Mouse (Mus musculus) liver, embryonic 16.5 days (tissue): ENCODE measurements around the gene Rnf224. TPM values are rescaled to one million over a fixed set of nuclear protein-coding genes. Genes with fewer than 3 reads are reported as not detected.

Source experiments
- ATAC-seq: fragments of 200-750 bp; cut with Nextera tagmentation; 2 replicates; pipeline ENCODE4 v1.8.0; 2017; ENCODE audit warnings: low read depth, mild to moderate bottlenecking, moderate number of reproducible peaks, moderate library complexity
- H3K27ac ChIP-seq: fragments of 300-500 bp; sonication (generic); 2 replicates; pipeline ENCODE4 v1.5.1; 2014; ENCODE audit warnings: mild to moderate bottlenecking, low read length
- H3K27me3 ChIP-seq: fragments of 300-500 bp; sonication (generic); 2 replicates; pipeline ENCODE4 v1.6.1; 2014; ENCODE audit warnings: low read depth, low read length, mixed read lengths; ENCODE audit not compliant: control insufficient read depth, insufficient read depth
- H3K36me3 ChIP-seq: fragments of 300-500 bp; sonication (generic); 2 replicates; pipeline ENCODE4 v1.6.1; 2014; ENCODE audit warnings: mild to moderate bottlenecking; ENCODE audit not compliant: control insufficient read depth, insufficient read depth
- H3K4me1 ChIP-seq: fragments of 300-500 bp; sonication (generic); 2 replicates; pipeline ENCODE4 v1.6.1; 2014; ENCODE audit warnings: low read depth, low read length, mixed read lengths; ENCODE audit not compliant: control insufficient read depth
- H3K4me2 ChIP-seq: fragments of 300-500 bp; sonication (generic); 2 replicates; pipeline ENCODE4 v1.6.1; 2014; ENCODE audit warnings: low read depth, low read length, mixed read lengths
- H3K4me3 ChIP-seq: fragments of 300-500 bp; sonication (generic); 2 replicates; pipeline ENCODE4 v1.5.1; 2014; ENCODE audit warnings: low read depth, mild to moderate bottlenecking, low read length
- H3K9ac ChIP-seq: fragments of 300-500 bp; sonication (generic); 2 replicates; pipeline ENCODE4 v1.6.1; 2014; ENCODE audit warnings: low read depth, low read length
- H3K9me3 ChIP-seq: fragments of 300-500 bp; sonication (generic); replicated peaks from 2 replicates; pipeline ENCODE4 v1.6.1; 2016; ENCODE audit warnings: low read length; ENCODE audit not compliant: control insufficient read depth
- WGBS: fragments of 180-500 bp; shearing (Covaris S2); extraction: QIAGEN DNeasy Blood & Tissue Kit; methylation state at CpG from one replicate; pipeline ENCODE4 v1.1.7; 2014; ENCODE audit not compliant: insufficient replicate concordance; 5-methylcytosine and 5-hydroxymethylcytosine counted together
- polyA plus RNA-seq: library from polyadenylated mRNA; unstranded; fragments of >200 nt; fragmentation: Nextera tagmentation; extraction: Ambion mirVana; gene quantifications from 2 replicates; pipeline ENCODE4 v1.2.1, GENCODE M21; 2015

Rnf224 gene
- polyA plus RNA-seq, 1 experiment from 2014 or later: not detected

GRCm38 (mm10) chr2:25213266-25213865 lies 23.2 kb downstream of the Rnf224 start:
- Histone ChIP-seq H3K27me3 (no peaks in the 10 kb centered on the region), H3K36me3 (no peaks in the 10 kb centered on the region), H3K4me2 (no peak overlapping the region), H3K4me3 (no peak overlapping the region), H3K27ac (no peak overlapping the region), H3K9ac (no peak overlapping the region), H3K4me1 (peaks cover 18% of the 10 kb centered on the region), H3K9me3 (no peaks in the 10 kb centered on the region)
- WGBS: 71% methylated on average over 23 of the region's 23 CpGs
- no peak for ATAC-seq

DNA sequence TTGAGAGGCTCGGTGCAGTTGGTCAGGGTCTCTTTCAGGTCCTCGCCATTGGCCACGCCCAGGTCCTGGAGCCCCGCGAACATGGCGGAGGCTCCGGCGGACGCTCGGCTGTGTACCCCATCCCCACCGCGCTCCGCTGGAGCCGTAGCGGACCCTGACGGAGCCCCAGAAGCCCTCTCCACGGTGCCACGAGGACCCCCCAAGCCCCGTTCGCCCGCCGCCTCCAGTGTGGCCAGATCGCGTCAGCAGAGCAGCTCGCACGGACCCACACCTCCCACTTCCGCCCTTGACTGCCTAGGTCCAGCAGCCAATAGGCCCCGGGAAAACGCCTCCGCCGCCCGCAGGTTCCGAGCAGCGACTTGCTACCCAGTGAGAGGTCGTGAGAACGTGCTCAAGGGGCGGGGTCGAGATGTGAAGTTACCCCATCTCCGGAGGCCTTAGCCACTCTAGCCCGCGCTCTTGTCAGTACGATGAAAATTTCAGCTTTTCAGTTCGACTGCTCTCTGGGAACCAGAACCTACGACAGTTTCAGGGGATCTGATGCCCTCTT lies 25.4 kb downstream of the Rnf224 start, which contains the start of gene Nelfb:
Nelfb (minus strand) TSS at position 369 of the 550 bp plus-strand sequence.
- Histone ChIP-seq H3K4me1 (peaks cover 18% of the 10 kb centered on the region), H3K9ac (peak within 1 kb of the TSS; percentile 94), H3K9me3 (no peaks in the 10 kb centered on the region), H3K36me3 (peaks cover 5% of the 10 kb centered on the region; the same call in 1 of the 2 replicates), H3K27me3 (no peaks in the 10 kb centered on the region), H3K4me2 (peak within 1 kb of the TSS; percentile 88), H3K27ac (peak within 1 kb of the TSS; percentile 82), H3K4me3 (peak within 1 kb of the TSS; percentile 83)
- peak; percentile 94 for ATAC-seq
- under 1% methylated on average over 44 of the region's 44 CpGs for WGBS

GRCm38 (mm10) chr2:25210686-25211085 lies 25.9 kb downstream of the Rnf224 start:
- Histone ChIP-seq H3K36me3 (peaks cover 9% of the 10 kb centered on the region), H3K4me1 (peaks cover 18% of the 10 kb centered on the region), H3K9me3 (no peaks in the 10 kb centered on the region), H3K27ac (peak overlapping the region; percentile 82), H3K9ac (peak overlapping the region; percentile 94), H3K27me3 (no peaks in the 10 kb centered on the region), H3K4me2 (peak overlapping the region; percentile 88), H3K4me3 (peak overlapping the region; percentile 83)
- 0% methylated on average over 24 of the region's 24 CpGs for WGBS
- peak; percentile 17 for ATAC-seq

- H3K4me1 ChIP-seq: peaks cover 18% of the 10 kb centered on the region
- H3K9me3 ChIP-seq: no peaks in the 10 kb centered on the region
- no peak overlapping the region for H3K4me3 ChIP-seq
- H3K9ac ChIP-seq: no peak overlapping the region
- ATAC-seq: no peak
- H3K27me3 ChIP-seq: no peaks in the 10 kb centered on the region
- WGBS: 73% methylated on average over 1 of the region's 1 CpGs
- H3K27ac ChIP-seq: no peak overlapping the region
- H3K36me3 ChIP-seq: peaks cover 32% of the 10 kb centered on the region
- no peak overlapping the region for H3K4me2 ChIP-seq
Observed at GRCm38 (mm10) chr2:25207593-25207992, 29.0 kb downstream of the Rnf224 start.

DNA sequence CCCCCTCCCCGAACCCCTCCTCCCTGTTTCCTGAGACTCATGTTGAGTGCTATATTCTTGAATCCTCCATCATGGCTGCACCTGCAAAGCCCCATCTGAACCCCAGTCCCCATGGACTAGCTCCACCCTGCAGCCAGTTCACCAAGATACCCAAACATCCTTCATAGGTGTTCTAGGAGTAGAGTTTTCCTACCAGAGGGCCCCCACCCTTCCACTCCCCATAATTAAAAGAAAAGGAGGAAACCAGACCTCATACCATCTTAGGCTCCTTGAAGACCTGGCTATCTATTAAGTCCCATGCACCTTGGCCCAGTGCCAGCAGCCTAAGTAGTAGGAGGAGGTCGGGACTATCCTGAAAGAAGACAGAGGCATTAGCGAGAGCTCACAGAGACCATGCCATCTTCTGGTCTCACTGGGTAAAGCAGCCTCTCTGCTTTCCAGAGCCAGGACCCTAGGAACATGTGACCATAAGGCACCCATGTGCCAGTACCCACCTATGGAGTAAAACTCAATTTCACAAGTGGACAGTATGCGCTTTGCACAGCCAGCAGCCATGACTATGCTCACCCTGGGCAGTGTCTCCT lies 32.9 kb downstream of the Rnf224 start:
- Histone ChIP-seq H3K4me1 (no peaks in the 10 kb centered on the region), H3K36me3 (peaks cover 47% of the 10 kb centered on the region), H3K4me2 (no peak overlapping the region), H3K9me3 (no peaks in the 10 kb centered on the region), H3K27ac (no peak overlapping the region), H3K4me3 (no peak overlapping the region), H3K9ac (no peak overlapping the region), H3K27me3 (no peaks in the 10 kb centered on the region)
- 62% methylated on average over 4 of the region's 4 CpGs for WGBS
- peak; percentile 48; the same call in 1 of the 2 replicates for ATAC-seq

DNA sequence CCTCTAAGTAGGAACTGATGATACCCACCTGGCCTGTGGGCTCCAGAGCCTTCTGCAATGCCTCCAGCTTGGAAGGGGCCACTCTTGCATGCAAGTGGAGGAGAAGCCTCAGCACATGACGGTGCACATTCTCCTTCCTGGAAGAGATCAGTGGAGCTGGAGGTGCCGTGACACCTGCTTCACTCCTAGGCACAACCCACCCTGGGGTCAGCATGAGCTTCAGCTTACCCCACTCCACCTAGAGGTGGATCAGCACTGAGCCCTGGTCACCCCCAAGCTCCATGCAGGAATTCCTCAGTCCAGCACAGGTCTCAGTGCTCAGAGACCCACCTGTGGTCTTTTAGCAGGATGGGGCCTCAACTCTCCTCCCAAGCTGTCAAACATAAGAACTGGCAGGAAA lies 36.0 kb downstream of the Rnf224 start:
- no peaks in the 10 kb centered on the region for H3K9me3 ChIP-seq
- no peak for ATAC-seq
- H3K4me2 ChIP-seq: no peak overlapping the region
- no peak overlapping the region for H3K4me3 ChIP-seq
- no peak overlapping the region for H3K27ac ChIP-seq
- H3K36me3 ChIP-seq: peaks cover 40% of the 10 kb centered on the region
- H3K27me3 ChIP-seq: no peaks in the 10 kb centered on the region
- WGBS: 73% methylated on average over 2 of the region's 2 CpGs
- no peak overlapping the region for H3K9ac ChIP-seq
- peaks cover 15% of the 10 kb centered on the region for H3K4me1 ChIP-seq

DNA sequence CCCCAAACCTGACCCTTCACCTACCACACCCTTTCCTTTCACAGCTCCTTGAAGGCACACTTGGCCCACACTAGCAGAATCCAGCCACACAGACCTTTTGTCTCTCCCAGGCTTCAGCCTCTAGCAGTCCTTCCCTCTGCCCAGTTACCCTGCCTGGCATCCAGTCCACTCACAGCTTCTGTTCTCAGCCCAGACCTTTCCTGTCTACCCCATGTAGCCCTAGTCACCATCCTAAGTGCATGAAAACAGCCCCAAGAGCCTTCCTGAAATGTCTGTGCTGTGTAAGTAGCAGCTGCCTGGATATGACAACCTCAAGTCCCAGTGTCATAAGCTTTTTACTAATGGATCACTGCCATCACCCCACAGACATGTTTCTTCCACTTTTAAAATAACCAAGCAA lies 38.6 kb downstream of the Rnf224 start:
- no peak overlapping the region for H3K27ac ChIP-seq
- H3K9ac ChIP-seq: no peak overlapping the region
- no peaks in the 10 kb centered on the region for H3K27me3 ChIP-seq
- peaks cover 20% of the 10 kb centered on the region for H3K36me3 ChIP-seq
- peaks cover 39% of the 10 kb centered on the region for H3K4me1 ChIP-seq
- H3K4me3 ChIP-seq: no peak overlapping the region
- no peak overlapping the region for H3K4me2 ChIP-seq
- ATAC-seq: no peak
- no peaks in the 10 kb centered on the region for H3K9me3 ChIP-seq

GRCm38 (mm10) chr2:25197191-25197590 lies 39.4 kb downstream of the Rnf224 start:
- WGBS: 15% methylated on average over 2 of the region's 2 CpGs
- ATAC-seq: no peak
- Histone ChIP-seq H3K36me3 (peaks cover 13% of the 10 kb centered on the region), H3K27me3 (no peaks in the 10 kb centered on the region), H3K27ac (peak overlapping the region; percentile 79), H3K4me2 (peak overlapping the region; percentile 71; the same call in 1 of the 2 replicates), H3K4me1 (peaks cover 40% of the 10 kb centered on the region), H3K9ac (no peak overlapping the region; the same call in 1 of the 2 replicates), H3K4me3 (peak overlapping the region; percentile 54; the same call in 1 of the 2 replicates), H3K9me3 (no peaks in the 10 kb centered on the region)
